Mouse (Mus musculus): ENCODE results near the gene Washc2. TPM values are rescaled to one million over a fixed set of nuclear protein-coding genes. Genes with fewer than 3 reads are reported as not detected.

Washc2 gene
- 73.3 TPM for polyA plus RNA-seq (2017; shearing (Covaris generic))

DNA sequence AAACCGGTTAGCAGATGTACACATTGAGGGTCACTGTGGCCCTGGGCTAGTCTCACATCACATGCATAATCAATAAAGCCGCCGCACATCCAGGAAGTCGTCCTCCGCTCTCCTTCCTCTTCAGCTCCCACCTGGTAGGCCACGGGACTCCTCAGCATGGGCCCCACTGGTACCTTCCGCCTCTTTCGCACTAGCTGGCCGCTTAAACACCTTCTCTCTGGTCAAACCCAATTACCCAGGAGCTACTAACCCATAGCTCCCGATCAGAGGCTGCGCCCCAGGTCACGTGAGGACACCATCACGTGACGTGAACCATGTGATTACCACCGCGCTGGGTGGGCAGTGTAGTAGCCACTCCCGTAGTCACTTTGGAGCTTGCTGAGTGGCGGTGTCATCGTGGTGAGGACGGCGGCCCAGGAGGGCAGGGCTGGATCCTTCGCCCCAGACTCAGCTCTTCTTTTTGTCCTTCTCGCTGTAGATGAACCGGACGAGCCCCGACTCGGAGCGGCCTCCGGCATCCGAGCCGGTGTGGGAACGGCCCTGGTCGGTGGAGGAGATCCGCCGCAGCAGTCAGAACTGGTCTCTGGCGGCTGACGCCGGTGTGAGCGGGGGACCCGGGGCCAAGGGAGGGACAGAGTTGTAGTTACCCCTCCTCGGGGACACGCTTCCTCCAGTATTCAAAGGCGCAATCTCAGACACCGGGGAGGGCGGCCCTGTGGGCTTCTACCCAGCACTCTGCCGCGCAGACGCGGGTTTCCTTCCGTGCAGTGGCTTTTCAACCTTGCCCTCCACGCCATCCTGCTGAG, at the start of gene Washc2:
Washc2 (plus strand) TSS at position 310 of the 806 bp plus-strand sequence.

DNA sequence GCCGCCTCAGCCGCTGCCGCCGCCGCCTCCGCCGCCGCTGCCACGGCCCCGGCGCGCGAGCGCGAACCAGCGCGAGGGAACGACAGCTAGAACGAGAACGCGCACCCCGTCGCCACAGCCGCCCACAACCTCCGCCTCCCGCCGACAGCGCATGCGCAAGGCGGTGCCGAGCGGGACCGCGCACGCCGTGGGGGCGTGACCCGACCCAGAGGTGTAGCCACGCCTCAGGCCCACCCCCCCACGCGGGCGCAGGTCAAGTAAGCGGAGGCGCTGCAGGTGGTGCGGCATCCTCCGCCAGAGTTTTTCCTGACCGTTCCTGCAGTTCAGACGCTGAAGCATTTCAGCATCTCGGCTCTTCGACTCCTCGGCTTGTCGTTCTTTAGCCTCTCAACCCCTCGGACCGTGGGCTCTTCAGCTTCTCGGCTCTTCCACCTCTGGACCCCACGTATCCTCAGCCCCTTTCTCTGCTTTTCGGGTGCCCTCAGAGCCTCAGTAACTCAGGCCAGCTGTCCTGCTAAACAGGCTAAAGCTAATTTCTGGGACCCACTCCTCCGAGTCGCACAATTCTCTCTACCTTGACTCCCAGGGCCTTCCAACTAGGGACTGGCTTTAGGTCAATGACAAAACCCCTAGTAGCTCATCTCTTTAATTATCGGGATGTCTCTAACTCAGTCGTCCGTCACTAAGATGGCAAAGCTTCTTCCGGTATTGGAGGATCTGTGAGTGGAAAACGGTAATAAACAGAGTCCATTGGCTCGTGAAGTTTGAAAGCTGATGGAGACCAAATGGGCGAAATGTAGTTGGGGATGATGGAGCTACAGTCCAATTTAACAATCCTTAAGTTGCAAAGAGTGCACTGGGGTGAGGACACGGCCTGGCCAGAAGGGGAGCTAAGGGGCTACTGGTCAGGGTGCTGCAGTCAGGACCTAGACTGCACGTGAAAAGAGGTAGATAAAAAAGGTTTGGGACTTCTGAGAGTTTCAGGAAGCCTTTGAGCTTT, 14.1 kb upstream of the Washc2 start, which contains the start of gene Tmcc1:
Tmcc1 (minus strand) TSS at position 93 of the 1,000 bp plus-strand sequence.

DNA sequence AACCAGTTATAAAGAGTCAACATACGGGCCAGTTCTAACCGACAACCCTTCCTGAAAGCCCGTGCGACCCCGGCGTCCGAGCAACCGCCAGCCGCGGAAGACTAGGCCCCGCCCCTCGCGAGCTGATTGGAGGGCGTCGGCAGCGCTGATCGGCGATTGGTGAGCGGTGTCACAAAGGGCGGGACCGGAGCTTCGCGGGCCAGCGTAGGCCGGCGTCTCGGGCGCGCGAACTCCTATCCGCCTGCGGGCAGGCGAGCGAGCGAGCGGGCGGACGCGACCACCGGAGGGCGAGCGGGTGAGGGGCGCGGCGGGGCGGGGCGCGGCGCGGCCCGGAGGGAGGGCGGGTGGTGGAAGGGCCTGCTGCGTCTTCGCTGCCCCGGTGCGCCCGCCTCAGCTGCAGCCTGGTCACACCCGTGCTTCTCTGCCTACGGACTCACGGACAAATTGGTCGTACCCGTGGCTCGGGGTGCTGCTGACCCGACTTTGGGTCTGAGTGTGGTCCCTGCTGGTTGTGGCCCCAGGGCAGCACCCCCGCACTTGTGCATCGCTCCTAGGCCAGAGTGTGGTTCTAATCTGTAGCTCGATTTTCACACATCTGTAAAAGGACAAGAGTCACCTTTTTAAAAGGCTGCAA, 56.3 kb downstream of the Washc2 start, which contains the start of gene Zfand4:
Zfand4 (plus strand) TSS at position 205 of the 634 bp plus-strand sequence.

Other genes starting within 250 kb of the Washc2 start
- gene Plxnd1, start 213.0 kb upstream of the Washc2 start, polyA plus RNA-seq (2017; shearing (Covaris generic)): 5.6 TPM
- 14.6 TPM for gene Tmcc1, start 14.6 kb upstream of the Washc2 start, polyA plus RNA-seq (2017; shearing (Covaris generic))
- 0.95 TPM for gene Zfand4, start 56.2 kb downstream of the Washc2 start, polyA plus RNA-seq (2017; shearing (Covaris generic))
- gene March8, start 130.0 kb downstream of the Washc2 start, polyA plus RNA-seq (2017; shearing (Covaris generic)): 0.77 TPM

Measured in CD4-positive, CD25-positive, alpha-beta regulatory T cell (primary cell).